Mouse (Mus musculus) MEL (cell line): ENCODE results near the gene Fank1. TPM values are rescaled to one million over a fixed set of nuclear protein-coding genes. Genes with fewer than 3 reads are reported as not detected.
A peak's percentile ranks its signal among the peaks of the same experiment; 100 is the strongest.

Source experiments
- DNase-seq: peaks from one replicate; pipeline ENCODE4 v3.0.0; 2011; ENCODE audit warnings: low read depth, low spot score
- H3K27ac ChIP-seq: 2 replicates; pipeline ENCODE4 v1.5.1; 2012; ENCODE audit warnings: low read depth, mild to moderate bottlenecking, control low read depth, low read length, moderate library complexity; ENCODE audit not compliant: control insufficient read depth
- H3K27me3 ChIP-seq, 2 experiments: fragments of 150-350 bp in 1 of 2; sonication (generic) in 1 of 2; 2 replicates each; pipeline ENCODE4 v1.6.1; 2012; ENCODE audit warnings: low read length in 2 of 2, mild to moderate bottlenecking in 2 of 2, improper control_type of control experiment in 1 of 2, moderate library complexity in 1 of 2; ENCODE audit not compliant: insufficient read depth in 2 of 2, control insufficient read depth in 1 of 2
- H3K36me3 ChIP-seq, 2 experiments: 2 replicates each; pipeline ENCODE4 v1.6.1; 2012 to 2014; ENCODE audit warnings: low read length in 2 of 2, improper control_type of control experiment in 1 of 2, inconsistent platforms in 1 of 2, mild to moderate bottlenecking in 1 of 2; ENCODE audit not compliant: insufficient read depth in 2 of 2, control insufficient read depth in 1 of 2
- H3K4me1 ChIP-seq, 2 experiments: fragments of 150-350 bp in 1 of 2; sonication (generic) in 1 of 2; 2 replicates each; pipeline ENCODE4 v1.6.1; 2012; ENCODE audit warnings: low read length in 2 of 2, improper control_type of control experiment in 1 of 2, mild to moderate bottlenecking in 1 of 2; ENCODE audit not compliant: insufficient read depth in 2 of 2, control insufficient read depth in 1 of 2
- H3K4me3 ChIP-seq, 2 experiments: fragments of 150-350 bp in 1 of 2; sonication (generic) in 1 of 2; 2 replicates each; pipeline ENCODE4 v1.5.1; 2012; ENCODE audit warnings: low read depth in 2 of 2, low read length in 2 of 2, mild to moderate bottlenecking in 2 of 2, moderate library complexity in 2 of 2, control low read depth in 1 of 2, improper control_type of control experiment in 1 of 2; ENCODE audit not compliant: control insufficient read depth in 1 of 2, insufficient read depth in 1 of 2
- H3K79me2 ChIP-seq: 2 replicates; pipeline ENCODE4 v1.6.1; 2012; ENCODE audit warnings: mild to moderate bottlenecking, low read length, moderate library complexity; ENCODE audit not compliant: control insufficient read depth, poor library complexity, insufficient read depth
- H3K9ac ChIP-seq: 2 replicates; pipeline ENCODE4 v1.6.1; 2012; ENCODE audit warnings: low read depth, mild to moderate bottlenecking, control low read depth, low read length, moderate library complexity; ENCODE audit not compliant: control insufficient read depth, poor library complexity, severe bottlenecking
- H3K9me3 ChIP-seq: fragments of 150-350 bp; sonication (generic); replicated peaks from 2 replicates; pipeline ENCODE4 v1.6.1; 2012; ENCODE audit warnings: mild to moderate bottlenecking, low read length, improper control_type of control experiment, moderate library complexity; ENCODE audit not compliant: insufficient read depth
- BHLHE40 ChIP-seq: IDR thresholded peaks from 2 replicates; pipeline ENCODE4 v1.6.1; 2012; ENCODE audit warnings: low read depth, mild to moderate bottlenecking, inconsistent platforms, low read length, improper control_type of control experiment, borderline replicate concordance
- CTCF ChIP-seq, 3 experiments: IDR thresholded peaks in 2 of 3; conservative IDR thresholded peaks in 1 of 3; 2 replicates each; pipeline ENCODE4 v1.5.1; 2011 to 2012; ENCODE audit warnings: low read length in 3 of 3, low read depth in 2 of 3, mild to moderate bottlenecking in 2 of 3, improper control_type of control experiment in 1 of 3, inconsistent platforms in 1 of 3, mixed read lengths in 1 of 3, moderate library complexity in 1 of 3; ENCODE audit not compliant: control insufficient read depth in 1 of 3, insufficient read depth in 1 of 3, poor library complexity in 1 of 3, severe bottlenecking in 1 of 3
- EP300 ChIP-seq, 2 experiments: IDR thresholded peaks; 2 replicates each; pipeline ENCODE4 v1.6.1; 2011; ENCODE audit warnings: improper control_type of control experiment in 2 of 2, low read length in 2 of 2, low read depth in 1 of 2, mild to moderate bottlenecking in 1 of 2
- ETS1 ChIP-seq: IDR thresholded peaks from 2 replicates; pipeline ENCODE4 v1.6.1; 2012; ENCODE audit warnings: low read depth, mild to moderate bottlenecking, inconsistent platforms, low read length, improper control_type of control experiment, moderate library complexity
- GATA1 ChIP-seq: IDR thresholded peaks from 2 replicates; pipeline ENCODE4 v1.6.1; 2011; ENCODE audit warnings: low read depth, low read length, improper control_type of control experiment
- KAT2A ChIP-seq: conservative IDR thresholded peaks from 2 replicates; pipeline ENCODE4 v1.6.1; 2012; ENCODE audit warnings: low read depth, low read length, improper control_type of control experiment, inconsistent platforms
- MXI1 ChIP-seq: IDR thresholded peaks from 2 replicates; pipeline ENCODE4 v1.6.1; 2011; ENCODE audit warnings: mild to moderate bottlenecking, low read depth, low read length, improper control_type of control experiment
- MYC ChIP-seq: IDR thresholded peaks from 2 replicates; pipeline ENCODE4 v1.6.1; 2011; ENCODE audit warnings: low read depth, mild to moderate bottlenecking, low read length, improper control_type of control experiment, moderate library complexity
- SIN3A ChIP-seq: IDR thresholded peaks from 2 replicates; pipeline ENCODE4 v1.6.1; 2012; ENCODE audit warnings: low read length, improper control_type of control experiment, inconsistent platforms
- SMC3 ChIP-seq: IDR thresholded peaks from 2 replicates; pipeline ENCODE4 v1.6.1; 2011; ENCODE audit warnings: low read depth, low read length, improper control_type of control experiment
- TAL1 ChIP-seq: IDR thresholded peaks from 2 replicates; pipeline ENCODE4 v1.6.1; 2012; ENCODE audit warnings: mild to moderate bottlenecking, inconsistent platforms, low read length, moderate library complexity, mixed read lengths
- TCF12 ChIP-seq: IDR thresholded peaks from 2 replicates; pipeline ENCODE4 v1.6.1; 2014; ENCODE audit warnings: low read depth, mild to moderate bottlenecking, inconsistent platforms, low read length, improper control_type of control experiment, moderate library complexity
- polyA plus RNA-seq, 2 experiments: library from polyadenylated mRNA; stranded (reverse) in 1 of 2; unstranded in 1 of 2; fragments of >175 nt in 1 of 2; fragments of >200 nt in 1 of 2; gene quantifications; 2 replicates each; pipeline versions ENCODE4 v1.2.1 to v1.2.4; 2012; ENCODE audit warnings: low replicate concordance in 2 of 2, low read depth in 1 of 2; ENCODE audit not compliant: insufficient read length in 2 of 2, insufficient read depth in 1 of 2, missing spikeins in 1 of 2
- total RNA-seq: library from RNA; depleted of rRNA; stranded (reverse); fragments of 300-350 nt; gene quantifications from 2 replicates; pipeline ENCODE4 v1.2.3, GENCODE M21; 2012

The Fank1 gene
- total and polyA plus RNA-seq, 3 experiments: 0.17 to 1.8 TPM; not detected in 1

DNA sequence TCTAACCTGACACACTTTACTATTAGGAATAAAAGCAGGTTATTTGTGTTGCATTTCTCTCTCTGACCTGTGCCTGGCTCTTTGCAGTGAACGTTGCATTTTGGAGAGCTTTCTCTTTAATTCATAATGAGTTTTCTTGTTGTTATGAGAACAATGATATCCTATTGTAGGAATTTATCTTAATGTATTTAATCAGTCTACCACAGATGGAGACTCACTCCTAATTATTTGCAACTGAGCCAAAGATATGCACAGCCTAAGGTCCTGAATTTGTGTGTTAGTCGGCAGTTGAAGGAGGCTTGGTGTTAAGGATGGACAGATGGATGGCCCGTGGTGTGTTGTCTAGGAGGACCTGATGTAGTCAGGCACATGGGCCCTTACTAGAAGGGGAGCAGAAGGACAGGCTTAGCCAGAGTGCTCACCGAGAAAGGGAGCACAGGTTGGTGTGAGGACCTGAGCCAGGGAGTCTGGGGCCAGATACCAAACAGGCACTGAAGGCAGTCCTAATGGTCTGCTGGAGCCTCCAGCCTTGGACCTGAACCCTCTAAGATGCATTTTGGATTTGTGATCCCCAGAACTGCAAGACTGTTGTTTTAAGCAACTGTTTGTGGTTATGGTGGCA is 14.1 kb downstream of the Fank1 start:
- TF ChIP-seq SIN3A: 0 out of 2 replicates have a peak, but pooled peaks have one; percentile 28
- TF ChIP-seq BHLHE40: no peak
- TF ChIP-seq ETS1: 0 out of 2 replicates have a peak, but pooled peaks have one; percentile 42
- TF ChIP-seq SMC3: no peak
- TF ChIP-seq TCF12: peak; percentile 73; the same call in 1 of the 2 replicates
- TF ChIP-seq EP300 (IDR thresholded peaks at IDR 0.05; ENCODE audit: low read depth in 1 of 2, low read length in 2 of 2): peak; percentile 31 to 75; a peak in 2 of 4 replicates
- TF ChIP-seq GATA1: peak; percentile 40; the same call in 1 of the 2 replicates
- no peaks in the 10 kb centered on the region for H3K79me2 ChIP-seq
- no peaks in the 10 kb centered on the region for H3K27me3 ChIP-seq
- H3K9ac ChIP-seq: no peak overlapping the region
- peaks cover 7 to 9% of the 10 kb centered on the region in 2 experiments for H3K4me1 ChIP-seq
- H3K27ac ChIP-seq: no peak overlapping the region; the same call in 1 of the 2 replicates
- peaks cover 0 to 2% of the 10 kb centered on the region in 2 experiments; a peak in 2 of 4 replicates for H3K36me3 ChIP-seq
- no peaks in the 10 kb centered on the region for H3K9me3 ChIP-seq
- 0 out of 4 replicates have a peak overlapping the region, but pooled peaks of 1 of the 2 experiments have one; percentile 17 for H3K4me3 ChIP-seq
- peak; percentile 24 for DNase-seq

DNA sequence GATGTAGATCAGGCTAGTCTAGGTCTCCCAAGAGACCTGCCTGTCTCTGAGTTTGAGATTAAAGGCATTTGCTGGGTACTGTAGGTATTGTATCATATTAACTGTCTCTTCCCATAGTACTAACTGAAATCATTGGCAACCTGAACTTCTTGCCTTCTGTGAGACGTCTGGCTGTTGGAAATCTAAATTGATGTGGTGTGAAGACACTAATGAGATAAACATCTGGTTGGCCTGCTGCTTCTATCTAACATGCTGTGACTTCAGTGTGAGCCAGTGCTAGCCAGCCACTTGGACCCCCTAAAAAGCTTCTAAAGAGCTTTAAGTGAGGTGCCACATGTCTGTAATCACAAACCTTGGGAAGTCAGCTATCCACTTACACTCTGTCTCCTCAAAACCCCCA is 16.1 kb downstream of the Fank1 start:
- Histone ChIP-seq H3K9ac (no peak overlapping the region), H3K79me2 (no peaks in the 10 kb centered on the region), H3K9me3 (no peaks in the 10 kb centered on the region), H3K4me1 (peaks cover 5 to 9% of the 10 kb centered on the region in 2 experiments), H3K27ac (no peak overlapping the region), H3K36me3 (peaks cover 0 to 2% of the 10 kb centered on the region in 2 experiments; a peak in 2 of 4 replicates), H3K4me3 (no peak overlapping the region)
- DNase-seq: no peak
- no peak for TF ChIP-seq SIN3A
- no peak for TF ChIP-seq CTCF (IDR thresholded peaks at IDR 0.05 in 2 of 3, conservative IDR thresholded peaks at IDR 0.05 in 1 of 3; ENCODE audit: control insufficient read depth in 1 of 3, insufficient read depth in 1 of 3, low read depth in 2 of 3, low read length in 3 of 3, poor library complexity in 1 of 3, severe bottlenecking in 1 of 3)
- no peak for TF ChIP-seq KAT2A
- TF ChIP-seq TAL1: no peak
- no peak for TF ChIP-seq MXI1
- no peak for TF ChIP-seq MYC
- TF ChIP-seq, all 39 proteins: peak for 0
- H3K27me3 ChIP-seq: no peaks in the 10 kb centered on the region
